Mouse (Mus musculus) lung, adult 2 months (tissue): ENCODE measurements around the gene Gramd1b. TPM values are rescaled to one million over a fixed set of nuclear protein-coding genes. Genes with fewer than 3 reads are reported as not detected.

ENCODE experiments used
- DNase-seq: peaks from one replicate; pipeline ENCODE4 v3.0.0; 2022
- H3K4me1 ChIP-seq: fragments of 200-500 bp; 2 replicates; pipeline ENCODE4 v1.6.1; 2011; ENCODE audit warnings: low read length; ENCODE audit not compliant: control insufficient read depth, insufficient read depth
- H3K4me3 ChIP-seq: fragments of 200-500 bp; replicated peaks from 2 replicates; pipeline ENCODE3; 2011; ENCODE audit warnings: low read depth, mild to moderate bottlenecking, control low read depth, low read length; ENCODE audit errors: extremely low read depth
- CTCF ChIP-seq: fragments of 200-500 bp; IDR thresholded peaks from 2 replicates; pipeline ENCODE4 v1.5.1; 2011; ENCODE audit warnings: mild to moderate bottlenecking, low read length, control low read depth; ENCODE audit not compliant: insufficient read depth
- POLR2A ChIP-seq: fragments of 200-500 bp; IDR thresholded peaks from 2 replicates; pipeline ENCODE4 v1.6.1; 2011; ENCODE audit warnings: low read depth, mild to moderate bottlenecking, control low read depth, low read length, borderline replicate concordance; ENCODE audit errors: extremely low read depth
- WGBS: fragments of 180-500 bp; shearing (Covaris S2); methylation state at CpG from one replicate; pipeline ENCODE4 v1.1.7; 2018; 5-methylcytosine and 5-hydroxymethylcytosine counted together
- polyA plus RNA-seq: library from polyadenylated mRNA; depleted of rRNA; stranded (reverse); fragments of >200 nt; gene quantifications from 2 replicates; pipeline ENCODE4 v1.2.3, GENCODE M21; 2012; rRNA removed

Gene Gramd1b
- 14.9 and 19.0 TPM in 2 replicates for polyA plus RNA-seq

- Histone ChIP-seq H3K4me3 (no peak within 1 kb of the TSS), H3K4me1 (no peaks in the 10 kb centered on the region)
- DNase-seq: no peak
- 2% methylated on average over 40 of the region's 40 CpGs for whole genome bisulfite sequencing
- TF ChIP-seq CTCF (no peak), POLR2A (no peak)
Observed at GRCm38 (mm10) chr9:40531027-40531621, at the start of gene Gramd1b. Gene Gramd1b, minus strand, starts transcription at chr9:40531383.

- 61% methylated on average over 11 of the region's 11 CpGs for WGBS
- TF ChIP-seq POLR2A (no peak), CTCF (no peak)
- Histone ChIP-seq H3K4me1 (peaks cover 2% of the 10 kb centered on the region; the same call in 1 of the 2 replicates), H3K4me3 (no peak overlapping the region)
- no peak for DNase-seq
Observed at GRCm38 (mm10) chr9:40578726-40579625, 47.8 kb upstream of the Gramd1b start.

GRCm38 (mm10) chr9:40577132-40577531 lies 45.9 kb upstream of the Gramd1b start:
- Histone ChIP-seq H3K4me1 (peaks cover 2% of the 10 kb centered on the region; the same call in 1 of the 2 replicates), H3K4me3 (no peak overlapping the region)
- WGBS: 68% methylated on average over 7 of the region's 7 CpGs
- no peak for DNase-seq
- no peak for TF ChIP-seq POLR2A
- TF ChIP-seq CTCF: no peak

- DNase-seq: peak; percentile 25
- TF ChIP-seq POLR2A: no peak
- no peak for TF ChIP-seq CTCF
- WGBS: 34% methylated on average over 14 of the region's 14 CpGs
Observed at GRCm38 (mm10) chr9:40575053-40575985, 44.1 kb upstream of the Gramd1b start.

GRCm38 (mm10) chr9:40571280-40571679 lies 40.1 kb upstream of the Gramd1b start:
- H3K4me1 ChIP-seq: peaks cover 2% of the 10 kb centered on the region; the same call in 1 of the 2 replicates
- TF ChIP-seq CTCF (no peak), POLR2A (no peak)
- no peak overlapping the region for H3K4me3 ChIP-seq
- 48% methylated on average over 2 of the region's 2 CpGs for WGBS
- DNase-seq: no peak

More at GRCm38 (mm10) chr9:40575053-40575985, 44.1 kb upstream of the Gramd1b start:
- Histone ChIP-seq H3K4me3 (no peak overlapping the region), H3K4me1 (peaks cover 2% of the 10 kb centered on the region; the same call in 1 of the 2 replicates)

- Histone ChIP-seq H3K4me1 (no peaks in the 10 kb centered on the region), H3K4me3 (no peak overlapping the region)
- TF ChIP-seq CTCF (no peak), POLR2A (no peak)
- DNase-seq: peak; percentile 4
- WGBS: 58% methylated on average over 8 of the region's 8 CpGs
Observed at GRCm38 (mm10) chr9:40568070-40568469, 36.9 kb upstream of the Gramd1b start.

GRCm38 (mm10) chr9:40563750-40564149 lies 32.6 kb upstream of the Gramd1b start:
- H3K4me1 ChIP-seq: no peaks in the 10 kb centered on the region
- no peak overlapping the region for H3K4me3 ChIP-seq
- TF ChIP-seq CTCF: no peak
- no peak for TF ChIP-seq POLR2A
- no peak for DNase-seq

GRCm38 (mm10) chr9:40559646-40560045 lies 28.5 kb upstream of the Gramd1b start:
- H3K4me3 ChIP-seq: no peak overlapping the region
- TF ChIP-seq POLR2A: no peak
- no peak for TF ChIP-seq CTCF
- DNase-seq: no peak
- WGBS: 76% methylated on average over 7 of the region's 7 CpGs
- H3K4me1 ChIP-seq: no peaks in the 10 kb centered on the region

- H3K4me1 ChIP-seq: no peaks in the 10 kb centered on the region
- no peak for DNase-seq
- TF ChIP-seq CTCF (no peak), POLR2A (no peak)
- WGBS: 76% methylated on average over 5 of the region's 5 CpGs
- no peak overlapping the region for H3K4me3 ChIP-seq
Observed at GRCm38 (mm10) chr9:40557796-40558195, 26.6 kb upstream of the Gramd1b start.
